Mouse (Mus musculus): ENCODE measurements around the gene Alg14.

DNA sequence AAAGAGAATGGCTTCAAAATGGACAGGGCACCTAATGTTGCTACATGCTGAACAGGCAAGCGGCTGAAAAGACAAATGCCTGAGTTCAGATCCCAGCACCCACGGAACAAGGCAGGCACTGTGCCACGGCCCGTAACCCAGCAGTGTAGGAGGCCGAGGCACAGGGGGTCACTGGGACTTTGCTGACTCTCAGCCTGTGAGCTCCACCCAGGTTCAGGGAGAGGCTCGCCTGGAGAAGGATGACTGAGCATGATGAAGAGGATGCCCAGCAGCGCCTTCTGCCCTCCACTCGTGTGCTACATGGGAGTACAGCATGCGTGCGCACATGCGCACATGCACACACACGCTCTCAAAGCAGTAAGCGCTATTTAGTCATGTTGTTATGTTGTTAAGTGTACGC is 11.9 kb upstream of the Alg14 start:
- TF ChIP-seq POLR2A (IDR thresholded peaks at IDR 0.05; ENCODE audit: insufficient read depth, low read length) = no peak
- no peak for TF ChIP-seq CTCF (IDR thresholded peaks at IDR 0.05; ENCODE audit: low read depth, low read length)
- no peak for TF ChIP-seq EP300 (IDR thresholded peaks at IDR 0.05; ENCODE audit: insufficient read depth, low read depth, low read length)
